Mouse (Mus musculus) thymus, adult 2 months (tissue): ENCODE measurements around the gene Alg1.

Source experiments
- CTCF ChIP-seq: fragments of 200-500 bp; IDR thresholded peaks from 2 replicates; pipeline ENCODE4 v1.5.1; 2012; ENCODE audit warnings: mild to moderate bottlenecking, control low read depth, low read length, moderate library complexity, borderline replicate concordance; ENCODE audit not compliant: control insufficient read depth, poor library complexity, insufficient read depth; ENCODE audit errors: extremely low read depth
- POLR2A ChIP-seq: fragments of 200-500 bp; IDR thresholded peaks from 2 replicates; pipeline ENCODE4 v1.6.1; 2012; ENCODE audit warnings: mild to moderate bottlenecking, low read length, control low read depth, moderate library complexity; ENCODE audit not compliant: control insufficient read depth, poor library complexity, insufficient read depth; ENCODE audit errors: extremely low read depth

DNA sequence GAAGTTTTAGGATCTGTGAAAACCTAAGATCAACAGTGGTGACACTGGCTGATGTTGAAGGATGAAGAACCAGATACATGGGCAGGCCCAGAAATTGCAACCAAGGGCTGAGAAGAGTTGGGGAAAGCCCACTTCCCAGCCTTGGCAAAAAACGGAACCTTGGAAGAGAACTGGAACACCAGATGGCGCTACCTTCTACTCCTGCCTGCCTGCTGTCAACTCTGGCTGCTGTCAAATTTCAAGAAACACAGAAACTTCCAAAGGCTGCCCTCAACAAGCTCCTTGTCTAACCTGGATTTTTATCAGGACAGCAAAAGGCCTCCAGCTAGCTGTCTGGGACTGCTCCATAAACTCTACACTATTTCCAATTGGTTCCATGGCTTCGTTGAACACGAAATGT lies 30.7 kb upstream of the Alg1 start:
- TF ChIP-seq POLR2A = no peak
- no peak for TF ChIP-seq CTCF
